8 mouse cellular contexts compared by ENCODE assay signal in genomic region chr19:34526321-34526923, GRCm38 (mm10). TPM values are rescaled to one million over a fixed set of nuclear protein-coding genes. Genes with fewer than 3 reads are reported as not detected.
DNase-seq lines count a peak whose midpoint lies in the region; ATAC-seq lines count a peak whose summit lies in the region.

No protein-coding gene starts in this region.

- DNase-seq in neural tube, embryonic 11.5 days (ENCODE audit: low spot score): no peak
- DNase-seq in neural tube, embryonic 10.5 days (ENCODE audit: extremely low spot score, low spot score): no peak
- DNase-seq in embryonic facial prominence, embryonic 11.5 days (ENCODE audit: low spot score): peak; percentile 28
- DNase-seq in hindbrain, embryonic 14.5 days (ENCODE audit: low spot score): peak; percentile 32
- peak; percentile 26 for DNase-seq in splenic B cell, adult 2 months (ENCODE audit: low read depth, low spot score)
- DNase-seq in right cerebral cortex, postnatal 36 days (ENCODE audit: low spot score in 2 of 2): no peak
- DNase-seq in left cerebral cortex, postnatal 14 days (ENCODE audit: low spot score in 2 of 2): no peak

- H3K27ac ChIP-seq in neural tube, embryonic 11.5 days (ENCODE audit: low read depth, low read length): no peak overlapping the region
- H3K27ac ChIP-seq in embryonic facial prominence, embryonic 11.5 days (replicated peaks; ENCODE audit: low read depth, low read length): no peak overlapping the region
- peak overlapping the region; percentile 54; the same call in 1 of the 2 replicates for H3K27ac ChIP-seq in hindbrain, embryonic 14.5 days
- H3K27ac ChIP-seq in liver, embryonic 16.5 days (ENCODE audit: low read length): peak overlapping the region; percentile 69

- peak overlapping the region; percentile 79 for H3K4me2 ChIP-seq in neural tube, embryonic 11.5 days (ENCODE audit: low read depth)
- H3K4me2 ChIP-seq in embryonic facial prominence, embryonic 11.5 days (ENCODE audit: low read depth, low read length): peak overlapping the region; percentile 79
- peak overlapping the region; percentile 84 for H3K4me2 ChIP-seq in hindbrain, embryonic 14.5 days (replicated peaks)
- H3K4me2 ChIP-seq in liver, embryonic 16.5 days (ENCODE audit: low read depth, low read length): peak overlapping the region; percentile 76

- intact Hi-C loops in left cerebral cortex, postnatal 14 days (cut with DNase I): no loop called here

- WGBS in neural tube, embryonic 11.5 days: 45% methylated on average over 11 of the region's 11 CpGs
- WGBS in embryonic facial prominence, embryonic 11.5 days: 36% methylated on average over 11 of the region's 11 CpGs
- 45% methylated on average over 11 of the region's 11 CpGs for WGBS in hindbrain, embryonic 14.5 days
- 1% methylated on average over 11 of the region's 11 CpGs for WGBS in liver, embryonic 16.5 days (ENCODE audit: insufficient replicate concordance)

- no peaks in the 10 kb centered on the region for H3K36me3 ChIP-seq in neural tube, embryonic 11.5 days (ENCODE audit: control insufficient read depth, insufficient read depth, low read length)
- H3K36me3 ChIP-seq in embryonic facial prominence, embryonic 11.5 days (replicated peaks; ENCODE audit: control insufficient read depth, insufficient read depth, low read depth, low read length): no peaks in the 10 kb centered on the region
- no peaks in the 10 kb centered on the region for H3K36me3 ChIP-seq in hindbrain, embryonic 14.5 days (replicated peaks; ENCODE audit: control insufficient read depth, insufficient read depth)
- no peaks in the 10 kb centered on the region for H3K36me3 ChIP-seq in liver, embryonic 16.5 days (ENCODE audit: control insufficient read depth, insufficient read depth)
- H3K36me3 ChIP-seq in splenic B cell, adult 2 months (ENCODE audit: control insufficient read depth, insufficient read depth, low read length, poor library complexity, severe bottlenecking): peaks cover 2% of the 10 kb centered on the region; the same call in 1 of the 2 replicates

- no peaks in the 10 kb centered on the region for H3K4me1 ChIP-seq in neural tube, embryonic 11.5 days (ENCODE audit: control insufficient read depth, insufficient read depth, low read length)
- no peaks in the 10 kb centered on the region for H3K4me1 ChIP-seq in embryonic facial prominence, embryonic 11.5 days (ENCODE audit: control insufficient read depth, insufficient read depth, low read length)
- H3K4me1 ChIP-seq in hindbrain, embryonic 14.5 days (replicated peaks; ENCODE audit: control insufficient read depth, insufficient read depth, low read length): 0 out of 2 replicates have a peak, but pooled peaks cover 8% of the 10 kb centered on the region
- no peaks in the 10 kb centered on the region for H3K4me1 ChIP-seq in liver, embryonic 16.5 days (ENCODE audit: control insufficient read depth, low read depth, low read length)

- ATAC-seq in neural tube, embryonic 11.5 days (ENCODE audit: insufficient read depth, low FRiP score, low TSS enrichment): no peak
- no peak for ATAC-seq in embryonic facial prominence, embryonic 11.5 days (replicated peaks; ENCODE audit: insufficient number of reproducible peaks, low FRiP score, low TSS enrichment, low read depth)
- peak; percentile 12; the same call in 1 of the 2 replicates for ATAC-seq in hindbrain, embryonic 14.5 days (ENCODE audit: low FRiP score)
- ATAC-seq in liver, embryonic 16.5 days (ENCODE audit: low read depth): peak; percentile 26

- H3K9ac ChIP-seq in neural tube, embryonic 11.5 days (ENCODE audit: low read length): peak overlapping the region; percentile 66
- H3K9ac ChIP-seq in embryonic facial prominence, embryonic 11.5 days (replicated peaks; ENCODE audit: low read length): peak overlapping the region; percentile 74
- peak overlapping the region; percentile 79 for H3K9ac ChIP-seq in hindbrain, embryonic 14.5 days
- H3K9ac ChIP-seq in liver, embryonic 16.5 days (ENCODE audit: low read depth, low read length): peak overlapping the region; percentile 67

- H3K9me3 ChIP-seq in neural tube, embryonic 11.5 days (ENCODE audit: control insufficient read depth, low read length): no peaks in the 10 kb centered on the region
- no peaks in the 10 kb centered on the region for H3K9me3 ChIP-seq in embryonic facial prominence, embryonic 11.5 days (replicated peaks; ENCODE audit: control insufficient read depth, low read length)
- H3K9me3 ChIP-seq in hindbrain, embryonic 14.5 days (ENCODE audit: control insufficient read depth, low read length): no peaks in the 10 kb centered on the region
- no peaks in the 10 kb centered on the region for H3K9me3 ChIP-seq in liver, embryonic 16.5 days (replicated peaks; ENCODE audit: control insufficient read depth, low read length)

- H3K27me3 ChIP-seq in neural tube, embryonic 11.5 days (ENCODE audit: control insufficient read depth, insufficient read depth, low read length): no peaks in the 10 kb centered on the region
- H3K27me3 ChIP-seq in embryonic facial prominence, embryonic 11.5 days (ENCODE audit: control insufficient read depth, insufficient read depth, low read length): no peaks in the 10 kb centered on the region
- no peaks in the 10 kb centered on the region for H3K27me3 ChIP-seq in hindbrain, embryonic 14.5 days (ENCODE audit: control insufficient read depth, insufficient read depth, low read length)
- no peaks in the 10 kb centered on the region for H3K27me3 ChIP-seq in liver, embryonic 16.5 days (ENCODE audit: control insufficient read depth, insufficient read depth, low read depth, low read length)
- H3K27me3 ChIP-seq in splenic B cell, adult 2 months (ENCODE audit: control insufficient read depth, insufficient read depth, low read length, poor library complexity, severe bottlenecking): no peaks in the 10 kb centered on the region

- peak overlapping the region; percentile 61 for H3K4me3 ChIP-seq in neural tube, embryonic 11.5 days (ENCODE audit: low read depth, low read length)
- peak overlapping the region; percentile 71 for H3K4me3 ChIP-seq in embryonic facial prominence, embryonic 11.5 days (ENCODE audit: low read depth, low read length)
- H3K4me3 ChIP-seq in hindbrain, embryonic 14.5 days (replicated peaks; ENCODE audit: low read length): peak overlapping the region; percentile 74
- H3K4me3 ChIP-seq in liver, embryonic 16.5 days (ENCODE audit: low read depth, low read length): peak overlapping the region; percentile 70

RNA-seq across cellular contexts. Expression of gene Lipa, which starts 0.9 kb away (rescaled TPM):
- 26.5 and 27.5 TPM in 2 replicates for polyA plus RNA-seq in neural tube, embryonic 11.5 days (2014; fragmentation: Nextera tagmentation; extraction: Ambion mirVana)
- polyA plus RNA-seq in embryonic facial prominence, embryonic 11.5 days (2014; fragmentation: Nextera tagmentation; extraction: Ambion mirVana): 34.8 and 35.6 TPM in 2 replicates
- 28.6 and 30.3 TPM in 2 replicates for polyA plus RNA-seq in hindbrain, embryonic 14.5 days (2014; fragmentation: Nextera tagmentation; extraction: Ambion mirVana)
- 51.8 and 53.1 TPM in 2 replicates for polyA plus RNA-seq in liver, embryonic 16.5 days (2015; fragmentation: Nextera tagmentation; extraction: Ambion mirVana)
- 10 to 100 TPM; 15.7 to 18.6 TPM for total RNA-seq in left cerebral cortex, postnatal 14 days (2021)

RNA-seq across cellular contexts. Expression of gene Ifit2, which starts 24.1 kb away (rescaled TPM):
- 4.3 and 4.8 TPM in 2 replicates for polyA plus RNA-seq in neural tube, embryonic 11.5 days (2014; fragmentation: Nextera tagmentation; extraction: Ambion mirVana)
- 12.2 and 12.5 TPM in 2 replicates for polyA plus RNA-seq in embryonic facial prominence, embryonic 11.5 days (2014; fragmentation: Nextera tagmentation; extraction: Ambion mirVana)
- polyA plus RNA-seq in hindbrain, embryonic 14.5 days (2014; fragmentation: Nextera tagmentation; extraction: Ambion mirVana): 5.8 and 8.1 TPM in 2 replicates
- 2.8 and 3.2 TPM in 2 replicates for polyA plus RNA-seq in liver, embryonic 16.5 days (2015; fragmentation: Nextera tagmentation; extraction: Ambion mirVana)
- 1 to 10 TPM; 7.7 TPM for total RNA-seq in left cerebral cortex, postnatal 14 days (2021)

RNA-seq across cellular contexts. Expression of gene Ch25h, which starts 51.5 kb away (rescaled TPM):
- polyA plus RNA-seq in neural tube, embryonic 11.5 days (2014; fragmentation: Nextera tagmentation; extraction: Ambion mirVana): 2.0 and 3.1 TPM in 2 replicates
- 1.1 and 2.3 TPM in 2 replicates for polyA plus RNA-seq in embryonic facial prominence, embryonic 11.5 days (2014; fragmentation: Nextera tagmentation; extraction: Ambion mirVana)
- 0.27 and 0.55 TPM in 2 replicates for polyA plus RNA-seq in hindbrain, embryonic 14.5 days (2014; fragmentation: Nextera tagmentation; extraction: Ambion mirVana)
- polyA plus RNA-seq in liver, embryonic 16.5 days (2015; fragmentation: Nextera tagmentation; extraction: Ambion mirVana): 0.08 TPM in 2 replicates
- under 1 TPM; 0.59 to 0.89 TPM for total RNA-seq in left cerebral cortex, postnatal 14 days (2021)

RNA-seq across cellular contexts. Expression of gene Ifit3, which starts 56.9 kb away (rescaled TPM):
- polyA plus RNA-seq in neural tube, embryonic 11.5 days (2014; fragmentation: Nextera tagmentation; extraction: Ambion mirVana): 0.30 and 0.34 TPM in 2 replicates
- 0.20 and 0.49 TPM in 2 replicates for polyA plus RNA-seq in embryonic facial prominence, embryonic 11.5 days (2014; fragmentation: Nextera tagmentation; extraction: Ambion mirVana)
- 0.80 and 1.1 TPM in 2 replicates for polyA plus RNA-seq in hindbrain, embryonic 14.5 days (2014; fragmentation: Nextera tagmentation; extraction: Ambion mirVana)
- 1.1 and 1.9 TPM in 2 replicates for polyA plus RNA-seq in liver, embryonic 16.5 days (2015; fragmentation: Nextera tagmentation; extraction: Ambion mirVana)
- total RNA-seq in left cerebral cortex, postnatal 14 days (2021): 1 to 10 TPM; 1.5 to 2.1 TPM

Comparison
In these comparisons a context has a peak if more than half of its experiments do, and no peak if none do; other contexts are left out.
1. ATAC-seq: peak in hindbrain, embryonic 14.5 days (single experiment) and liver, embryonic 16.5 days (single experiment); none in neural tube, embryonic 11.5 days (single experiment) and embryonic facial prominence, embryonic 11.5 days (single experiment).
2. DNase-seq: peak in embryonic facial prominence, embryonic 11.5 days (single experiment), hindbrain, embryonic 14.5 days (single experiment) and splenic B cell, adult 2 months (single experiment); none in neural tube, embryonic 11.5 days (single experiment), neural tube, embryonic 10.5 days (single experiment), right cerebral cortex, postnatal 36 days (0 of 2) and left cerebral cortex, postnatal 14 days (0 of 2).
3. H3K27ac ChIP-seq: peak in hindbrain, embryonic 14.5 days (single experiment) and liver, embryonic 16.5 days (single experiment); none in neural tube, embryonic 11.5 days (single experiment) and embryonic facial prominence, embryonic 11.5 days (single experiment).
4. Peak in every context shown above with its lines, with median percentiles within 50 percentile points of each other: H3K4me2 ChIP-seq, H3K4me3 ChIP-seq and H3K9ac ChIP-seq.